Mouse (Mus musculus): ENCODE results near the gene Ube2k.

DNA sequence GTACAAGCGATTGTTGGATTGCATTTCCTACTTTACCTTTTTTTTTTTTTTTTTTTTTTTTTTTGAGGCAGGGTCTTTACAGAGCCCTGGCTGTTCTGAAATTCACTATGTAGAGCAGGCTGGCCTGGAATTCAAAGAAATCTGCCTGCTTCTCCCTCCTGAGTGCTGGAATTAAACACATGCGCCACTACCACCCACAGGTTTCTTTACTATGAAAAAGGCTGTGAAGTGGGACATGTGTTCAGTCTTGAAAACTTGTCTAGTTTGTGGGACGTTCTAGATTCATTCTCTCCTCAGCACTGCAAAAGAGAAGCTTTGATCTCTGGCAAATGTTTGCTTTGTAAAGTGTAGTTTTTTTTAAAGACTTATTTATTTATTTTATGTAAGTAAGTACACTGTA lies 4.9 kb downstream of the Ube2k start:
- TF ChIP-seq CTCF (IDR thresholded peaks at IDR 0.05; ENCODE audit: control insufficient read depth, insufficient read depth, insufficient replicate concordance, low read depth, low read length) (no peak), POLR2A (IDR thresholded peaks at IDR 0.05; ENCODE audit: control insufficient read depth, low read depth, low read length) (no peak)
